Mouse (Mus musculus) forebrain, embryonic 12.5 days (tissue): ENCODE measurements around the gene Zfp667. TPM values are rescaled to one million over a fixed set of nuclear protein-coding genes. Genes with fewer than 3 reads are reported as not detected.

Experiments
- ATAC-seq: fragments of 200-750 bp; cut with Nextera tagmentation; 2 replicates; pipeline ENCODE4 v1.8.0; 2017; ENCODE audit warnings: moderate TSS enrichment; ENCODE audit not compliant: low FRiP score
- H3K27ac ChIP-seq: fragments of 300-500 bp; sonication (generic); 2 replicates; pipeline ENCODE4 v1.5.1; 2016; ENCODE audit warnings: mild to moderate bottlenecking
- H3K27me3 ChIP-seq: fragments of 300-500 bp; sonication (generic); 2 replicates; pipeline ENCODE4 v1.6.1; 2016; ENCODE audit warnings: mild to moderate bottlenecking
- H3K36me3 ChIP-seq: fragments of 300-500 bp; sonication (generic); replicated peaks from 2 replicates; pipeline ENCODE4 v1.6.1; 2016; ENCODE audit warnings: mild to moderate bottlenecking
- H3K4me1 ChIP-seq: fragments of 300-500 bp; sonication (generic); 2 replicates; pipeline ENCODE4 v1.6.1; 2016
- H3K4me2 ChIP-seq: fragments of 300-500 bp; sonication (generic); 2 replicates; pipeline ENCODE4 v1.6.1; 2016; ENCODE audit warnings: mild to moderate bottlenecking, moderate library complexity
- H3K4me3 ChIP-seq: fragments of 300-500 bp; sonication (generic); replicated peaks from 2 replicates; pipeline ENCODE4 v1.5.1; 2016; ENCODE audit warnings: mild to moderate bottlenecking
- H3K9ac ChIP-seq: fragments of 300-500 bp; sonication (generic); 2 replicates; pipeline ENCODE4 v1.6.1; 2016; ENCODE audit warnings: mild to moderate bottlenecking
- H3K9me3 ChIP-seq: fragments of 300-500 bp; sonication (generic); 2 replicates; pipeline ENCODE4 v1.6.1; 2016
- WGBS: fragments of 180-500 bp; shearing (Covaris S2); methylation state at CpG from one replicate; pipeline ENCODE4 v1.1.7; 2016; 5-methylcytosine and 5-hydroxymethylcytosine counted together
- polyA plus RNA-seq: library from polyadenylated mRNA; unstranded; fragments of >200 nt; fragmentation: Nextera tagmentation; extraction: Ambion mirVana; gene quantifications from 2 replicates; pipeline ENCODE4 v1.2.1, GENCODE M21; 2016

Zfp667 gene
- polyA plus RNA-seq, 1 experiment from 2014 or later: 14.0 TPM

GRCm38 (mm10) chr7:6339865-6340264 lies 53.5 kb downstream of the Zfp667 start:
- no peak overlapping the region for H3K4me2 ChIP-seq
- H3K36me3 ChIP-seq: no peaks in the 10 kb centered on the region
- H3K9ac ChIP-seq: no peak overlapping the region
- H3K27ac ChIP-seq: no peak overlapping the region
- no peak overlapping the region for H3K4me3 ChIP-seq
- WGBS: 85% methylated on average over 5 of the region's 5 CpGs
- ATAC-seq: no peak
- 0 out of 2 replicates have a peak, but pooled peaks cover 4% of the 10 kb centered on the region for H3K27me3 ChIP-seq
- peaks cover 4% of the 10 kb centered on the region; the same call in 1 of the 2 replicates for H3K4me1 ChIP-seq
- no peaks in the 10 kb centered on the region for H3K9me3 ChIP-seq

GRCm38 (mm10) chr7:6343501-6344071 lies 57.2 kb downstream of the Zfp667 start, which contains the start of gene Gm3854:
TSS of gene Gm3854 (plus strand) at chr7:6343759.
- ATAC-seq: peak; percentile 91
- Histone ChIP-seq H3K9me3 (0 out of 2 replicates have a peak, but pooled peaks cover 3% of the 10 kb centered on the region), H3K4me2 (peak within 1 kb of the TSS; percentile 46), H3K4me1 (peaks cover 4% of the 10 kb centered on the region; the same call in 1 of the 2 replicates), H3K36me3 (no peaks in the 10 kb centered on the region), H3K9ac (peak within 1 kb of the TSS; percentile 53; the same call in 1 of the 2 replicates), H3K4me3 (peak within 1 kb of the TSS; percentile 62), H3K27me3 (0 out of 2 replicates have a peak, but pooled peaks cover 4% of the 10 kb centered on the region), H3K27ac (peak within 1 kb of the TSS; percentile 76)
- WGBS: under 1% methylated on average over 26 of the region's 26 CpGs

- Histone ChIP-seq H3K36me3 (no peaks in the 10 kb centered on the region), H3K4me1 (peaks cover 4% of the 10 kb centered on the region; the same call in 1 of the 2 replicates), H3K9ac (peak overlapping the region; percentile 53; the same call in 1 of the 2 replicates), H3K27ac (no peak overlapping the region), H3K4me2 (peak overlapping the region; percentile 46), H3K4me3 (peak overlapping the region; percentile 62), H3K27me3 (0 out of 2 replicates have a peak, but pooled peaks cover 4% of the 10 kb centered on the region), H3K9me3 (0 out of 2 replicates have a peak, but pooled peaks cover 3% of the 10 kb centered on the region)
- 33% methylated on average over 10 of the region's 10 CpGs for WGBS
- peak; percentile 27; the same call in 1 of the 2 replicates for ATAC-seq
Measured at GRCm38 (mm10) chr7:6344124-6344523, 57.7 kb downstream of the Zfp667 start.

Other genes with a start within 250 kb of the Zfp667 start
- gene Nlrp4c, start 241.4 kb upstream of the Zfp667 start, polyA plus RNA-seq: not detected in 2 replicates
- gene Zfp787, start 130.6 kb upstream of the Zfp667 start, polyA plus RNA-seq: 27.8 and 30.9 TPM in 2 replicates
- 75.1 and 81.3 TPM in 2 replicates for gene Zfp444, start 114.4 kb upstream of the Zfp667 start, polyA plus RNA-seq
- not detected in 2 replicates for gene Galp, start 89.5 kb upstream of the Zfp667 start, polyA plus RNA-seq
- not detected in 2 replicates for gene Zscan5b, start 64.3 kb upstream of the Zfp667 start, polyA plus RNA-seq
- gene Epp13, start 33.9 kb upstream of the Zfp667 start, polyA plus RNA-seq: not detected in 2 replicates
- gene Zfp583, start 44.7 kb downstream of the Zfp667 start, polyA plus RNA-seq: 7.2 and 7.5 TPM in 2 replicates
- 3.8 and 4.1 TPM in 2 replicates for gene Gm3854, start 57.2 kb downstream of the Zfp667 start, polyA plus RNA-seq
- 2.8 TPM in 2 replicates for gene Zfp78, start 76.7 kb downstream of the Zfp667 start, polyA plus RNA-seq
- 15.2 and 15.8 TPM in 2 replicates for gene Zfp28, start 96.7 kb downstream of the Zfp667 start, polyA plus RNA-seq
- 0.82 and 1.6 TPM in 2 replicates for gene Smim17, start 112.1 kb downstream of the Zfp667 start, polyA plus RNA-seq
- not detected in 2 replicates for gene Gm20715, start 123.7 kb downstream of the Zfp667 start, polyA plus RNA-seq
- gene Olfr1344, start 152.1 kb downstream of the Zfp667 start, polyA plus RNA-seq: 0.11 TPM in 1 of 2 replicates, not detected in the other
- gene Olfr1336, start 169.6 kb downstream of the Zfp667 start, polyA plus RNA-seq: 0.03 TPM in 1 of 2 replicates, not detected in the other
- not detected in 2 replicates for gene Olfr1346, start 180.5 kb downstream of the Zfp667 start, polyA plus RNA-seq
- not detected in 2 replicates for gene Olfr5, start 200.4 kb downstream of the Zfp667 start, polyA plus RNA-seq
- gene Olfr1347, start 213.2 kb downstream of the Zfp667 start, polyA plus RNA-seq: not detected in 2 replicates
- gene Olfr1348, start 222.2 kb downstream of the Zfp667 start, polyA plus RNA-seq: not detected in 2 replicates
- not detected in 2 replicates for gene Olfr1349, start 236.4 kb downstream of the Zfp667 start, polyA plus RNA-seq